Comparison of ENCODE assay signal across 12 mouse cellular contexts in the genomic region with DNA sequence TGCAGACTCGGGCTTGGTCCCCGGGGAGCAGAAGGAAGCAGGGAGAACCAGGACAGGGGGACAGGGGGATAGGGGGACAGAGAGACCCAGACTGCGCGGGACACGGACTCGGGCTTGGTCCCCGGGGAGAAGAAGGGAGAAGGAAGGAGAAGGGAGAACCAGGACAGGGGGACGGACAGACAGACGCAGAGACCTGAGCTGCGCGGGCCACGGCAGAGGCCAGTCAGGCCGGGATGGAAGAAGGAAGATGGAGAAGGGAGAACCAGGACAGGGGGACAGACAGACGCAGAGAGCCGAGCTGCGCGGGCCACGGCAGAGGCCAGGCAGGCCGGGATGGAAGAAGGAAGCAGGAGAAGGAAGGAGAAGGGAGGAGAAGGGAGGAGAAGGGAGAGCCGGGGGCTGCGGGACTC. TPM values are rescaled to one million over a fixed set of nuclear protein-coding genes. Genes with fewer than 3 reads are reported as not detected.
DNase-seq lines count a peak whose midpoint lies in the region; ATAC-seq lines count a peak whose summit lies in the region.
"Had no signal": no experiment of that assay in that cellular context is flagged by ENCODE, and none has a peak within 500 bp of the region (broad histone marks: within the 10 kb centered on the region; RNA-seq: fewer than 3 reads in every experiment).

No protein-coding gene starts in this region.

- H3K36me3 ChIP-seq in kidney, embryonic 15.5 days: peaks cover 53% of the 10 kb centered on the region
- peaks cover 33% of the 10 kb centered on the region for H3K36me3 ChIP-seq in intestine, embryonic 15.5 days

- peak; percentile 8 for DNase-seq in adrenal gland, postnatal 25 days
- no peak for DNase-seq in adrenal gland, postnatal 4 days (ENCODE audit: low spot score in 2 of 2)
- no peak for DNase-seq in kidney, adult 8-10 months
- DNase-seq in right cerebral cortex, postnatal 14 days: peak; percentile 16
- DNase-seq in right cerebral cortex, postnatal 4 days: no peak
- DNase-seq in naive thymus-derived CD4-positive, alpha-beta T cell, adult 2 months (ENCODE audit: low read depth): peak; percentile 46

- no peak overlapping the region for H3K4me3 ChIP-seq in kidney, embryonic 15.5 days (replicated peaks)
- H3K4me3 ChIP-seq in intestine, embryonic 15.5 days (replicated peaks): no peak overlapping the region

- H3K27ac ChIP-seq in kidney, embryonic 15.5 days: 0 out of 2 replicates have a peak overlapping the region, but pooled peaks have one; percentile 68
- no peak overlapping the region for H3K27ac ChIP-seq in intestine, embryonic 15.5 days

- H3K27me3 ChIP-seq in kidney, embryonic 15.5 days: no peaks in the 10 kb centered on the region
- H3K27me3 ChIP-seq in intestine, embryonic 15.5 days (replicated peaks): no peaks in the 10 kb centered on the region

- ATAC-seq in kidney, embryonic 15.5 days (replicated peaks; ENCODE audit: low FRiP score): no peak
- no peak for ATAC-seq in intestine, embryonic 15.5 days

- 100% methylated on average over 2 of the region's 21 CpGs for WGBS in kidney, embryonic 15.5 days
- 75% methylated on average over 2 of the region's 21 CpGs for WGBS in intestine, embryonic 15.5 days

- H3K4me2 ChIP-seq in kidney, embryonic 15.5 days: no peak overlapping the region
- H3K4me2 ChIP-seq in intestine, embryonic 15.5 days (replicated peaks): no peak overlapping the region
- H3K4me2 ChIP-seq: midbrain, embryonic 11.5 days had no signal

- no peak overlapping the region for H3K9ac ChIP-seq in kidney, embryonic 15.5 days
- H3K9ac ChIP-seq in intestine, embryonic 15.5 days: no peak overlapping the region

- H3K4me1 ChIP-seq in kidney, embryonic 15.5 days: no peaks in the 10 kb centered on the region
- H3K4me1 ChIP-seq in intestine, embryonic 15.5 days (replicated peaks): no peaks in the 10 kb centered on the region

- peaks cover 51% of the 10 kb centered on the region for H3K9me3 ChIP-seq in kidney, embryonic 15.5 days (replicated peaks)
- H3K9me3 ChIP-seq in intestine, embryonic 15.5 days: peaks cover 34% of the 10 kb centered on the region

RNA-seq across cellular contexts. Expression of gene Gm21860, which starts 10.8 kb away (rescaled TPM):
- not detected in 2 replicates for total RNA-seq in adrenal gland, postnatal 25 days (2021)
- total RNA-seq in adrenal gland, postnatal 4 days (2021): not detected
- polyA plus RNA-seq in kidney, embryonic 15.5 days (2015; fragmentation: Nextera tagmentation; extraction: Ambion mirVana): not detected in 2 replicates
- not detected in 2 replicates for polyA plus RNA-seq in intestine, embryonic 15.5 days (2015; fragmentation: Nextera tagmentation; extraction: Ambion mirVana)
- total RNA-seq: heart, postnatal 25 days; layer of hippocampus, postnatal 36 days had no signal
- polyA plus RNA-seq: midbrain, embryonic 11.5 days; spleen, adult 2 months had no signal

RNA-seq across cellular contexts. Expression of gene Gm47283, which starts 40.7 kb away (rescaled TPM):
- not detected in 2 replicates for total RNA-seq in adrenal gland, postnatal 25 days (2021)
- total RNA-seq in adrenal gland, postnatal 4 days (2021): not detected
- polyA plus RNA-seq in kidney, embryonic 15.5 days (2015; fragmentation: Nextera tagmentation; extraction: Ambion mirVana): not detected in 2 replicates
- polyA plus RNA-seq in intestine, embryonic 15.5 days (2015; fragmentation: Nextera tagmentation; extraction: Ambion mirVana): not detected in 2 replicates
- total RNA-seq: heart, postnatal 25 days; layer of hippocampus, postnatal 36 days had no signal
- polyA plus RNA-seq: midbrain, embryonic 11.5 days; spleen, adult 2 months had no signal

Comparison
In these comparisons a context has a peak if more than half of its experiments do, and no peak if none do; other contexts are left out.
1. DNase-seq: peak in adrenal gland, postnatal 25 days (single experiment), right cerebral cortex, postnatal 14 days (single experiment) and naive thymus-derived CD4-positive, alpha-beta T cell, adult 2 months (single experiment); none in adrenal gland, postnatal 4 days (0 of 2), kidney, adult 8-10 months (0 of 2) and right cerebral cortex, postnatal 4 days (single experiment).